Mouse (Mus musculus) cerebellum, adult 9-10 months (tissue): ENCODE data around the gene Bbs1.
"Not testable (repeated sequence)": the region's sequence is repeated elsewhere in the genome, so short reads cannot be mapped to it uniquely, and the experiment has no call there.

Experiments
- DNase-seq: peaks from one replicate; pipeline ENCODE4 v3.0.0; 2022

Gene Bbs1

GRCm38 (mm10) chr19:4879324-4879703, 27.1 kb downstream of the Bbs1 start:
- no peak for DNase-seq

GRCm38 (mm10) chr19:4878405-4879323, 27.8 kb downstream of the Bbs1 start, which contains the start of gene Zdhhc24:
Gene Zdhhc24, plus strand, starts transcription at chr19:4878668.
- peak; percentile 97 for DNase-seq

- peak; percentile 36 for DNase-seq
These were observed 28.6 kb downstream of the Bbs1 start, which contains the start of gene Actn3 for GRCm38 (mm10) chr19:4877785-4878184. Gene Actn3, minus strand, starts transcription at chr19:4877909.

GRCm38 (mm10) chr19:4876755-4877154, 29.7 kb downstream of the Bbs1 start:
- DNase-seq, result peak; percentile 20

- no peak for DNase-seq
These were observed 30.2 kb downstream of the Bbs1 start for GRCm38 (mm10) chr19:4876241-4876640.

GRCm38 (mm10) chr19:4874613-4875012, 31.8 kb downstream of the Bbs1 start:
- not testable (repeated sequence) for DNase-seq

GRCm38 (mm10) chr19:4865147-4865546, 41.3 kb downstream of the Bbs1 start:
- no peak for DNase-seq

- DNase-seq, result no peak
These were observed 43.4 kb downstream of the Bbs1 start for GRCm38 (mm10) chr19:4863048-4863447.

- DNase-seq, result no peak
These were observed 47.3 kb downstream of the Bbs1 start for GRCm38 (mm10) chr19:4859081-4859480.

GRCm38 (mm10) chr19:4855951-4856350, 50.5 kb downstream of the Bbs1 start:
- no peak for DNase-seq

GRCm38 (mm10) chr19:4855470-4855820, 51.0 kb downstream of the Bbs1 start:
- DNase-seq, result no peak

GRCm38 (mm10) chr19:4854552-4855469, 51.6 kb downstream of the Bbs1 start, which contains the start of gene Ctsf:
Gene Ctsf, plus strand, starts transcription at chr19:4855130.
- peak; percentile 96 for DNase-seq

GRCm38 (mm10) chr19:4850281-4850680, 56.1 kb downstream of the Bbs1 start:
- DNase-seq, result no peak

GRCm38 (mm10) chr19:4849800-4850199, 56.6 kb downstream of the Bbs1 start:
- no peak for DNase-seq

GRCm38 (mm10) chr19:4847490-4847889, 58.9 kb downstream of the Bbs1 start:
- DNase-seq, result no peak

- DNase-seq, result no peak
These were observed 60.6 kb downstream of the Bbs1 start for GRCm38 (mm10) chr19:4845846-4846245.

GRCm38 (mm10) chr19:4842611-4843010, 63.8 kb downstream of the Bbs1 start:
- no peak for DNase-seq

GRCm38 (mm10) chr19:4840848-4841247, 65.6 kb downstream of the Bbs1 start:
- no peak for DNase-seq

- peak; percentile 97 for DNase-seq
These were observed 67.3 kb downstream of the Bbs1 start, which contains the start of the genes Ccs and Ccdc87 for GRCm38 (mm10) chr19:4839149-4839548. Gene Ccs, minus strand, starts transcription at chr19:4839332. Gene Ccdc87, plus strand, starts transcription at chr19:4839366.

GRCm38 (mm10) chr19:4838526-4839140, 67.8 kb downstream of the Bbs1 start:
- DNase-seq, result no peak

GRCm38 (mm10) chr19:4837049-4837448, 69.4 kb downstream of the Bbs1 start:
- no peak for DNase-seq
